Mouse (Mus musculus) neural tube, embryonic 13.5 days (tissue): ENCODE measurements around the gene Otos. TPM values are rescaled to one million over a fixed set of nuclear protein-coding genes. Genes with fewer than 3 reads are reported as not detected.

ENCODE experiments used
- ATAC-seq: fragments of 200-750 bp; cut with Nextera tagmentation; 2 replicates; pipeline ENCODE4 v1.8.0; 2017; ENCODE audit warnings: low read depth, mild to moderate bottlenecking, moderate TSS enrichment, moderate library complexity
- H3K27ac ChIP-seq: fragments of 300-500 bp; sonication (generic); replicated peaks from 2 replicates; pipeline ENCODE4 v1.5.1; 2015; ENCODE audit warnings: moderate library complexity, mild to moderate bottlenecking, inconsistent platforms
- H3K27me3 ChIP-seq: fragments of 300-500 bp; sonication (generic); 2 replicates; pipeline ENCODE4 v1.6.1; 2015; ENCODE audit warnings: mild to moderate bottlenecking, inconsistent platforms
- H3K36me3 ChIP-seq: fragments of 300-500 bp; sonication (generic); 2 replicates; pipeline ENCODE4 v1.6.1; 2015; ENCODE audit warnings: mild to moderate bottlenecking, inconsistent platforms
- H3K4me1 ChIP-seq: fragments of 300-500 bp; sonication (generic); replicated peaks from 2 replicates; pipeline ENCODE4 v1.6.1; 2015; ENCODE audit warnings: inconsistent platforms
- H3K4me2 ChIP-seq: fragments of 300-500 bp; sonication (generic); 2 replicates; pipeline ENCODE4 v1.6.1; 2015; ENCODE audit warnings: inconsistent platforms, mild to moderate bottlenecking, moderate library complexity
- H3K4me3 ChIP-seq: fragments of 300-500 bp; sonication (generic); 2 replicates; pipeline ENCODE4 v1.5.1; 2015; ENCODE audit warnings: mild to moderate bottlenecking, inconsistent platforms
- H3K9ac ChIP-seq: fragments of 300-500 bp; sonication (generic); 2 replicates; pipeline ENCODE4 v1.6.1; 2015; ENCODE audit warnings: moderate library complexity, mild to moderate bottlenecking, inconsistent platforms
- H3K9me3 ChIP-seq: fragments of 300-500 bp; sonication (generic); 2 replicates; pipeline ENCODE4 v1.6.1; 2016; ENCODE audit warnings: inconsistent platforms
- WGBS: fragments of 180-500 bp; shearing (Covaris S2); methylation state at CpG from one replicate; pipeline ENCODE4 v1.1.7; 2015; 5-methylcytosine and 5-hydroxymethylcytosine counted together
- polyA plus RNA-seq: library from polyadenylated mRNA; unstranded; fragments of >200 nt; fragmentation: Nextera tagmentation; extraction: Ambion mirVana; gene quantifications from 2 replicates; pipeline ENCODE4 v1.2.1, GENCODE M21; 2015

Otos gene
- polyA plus RNA-seq, 1 experiment from 2014 or later: not detected

DNA sequence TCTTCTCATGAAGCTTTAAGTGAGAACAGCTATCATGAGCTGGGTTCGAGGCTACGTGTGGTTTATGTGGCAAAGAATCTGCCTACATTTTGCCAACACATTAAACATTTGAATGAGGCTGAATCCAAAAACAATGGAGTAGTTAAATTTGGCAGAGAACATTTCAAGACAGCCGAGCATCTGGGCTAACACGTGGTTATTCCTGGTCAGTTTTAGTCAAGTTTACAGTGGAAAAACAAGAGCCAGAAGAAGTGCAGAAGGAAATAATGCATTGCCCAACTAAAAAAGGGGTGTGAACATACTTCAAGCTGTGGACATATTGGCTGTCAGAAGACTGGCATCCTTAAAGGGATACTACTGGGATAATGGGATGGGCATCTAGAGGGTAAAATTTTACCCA, 22.7 kb upstream of the Otos start:
- peaks cover 9% of the 10 kb centered on the region for H3K27me3 ChIP-seq
- no peak overlapping the region for H3K4me2 ChIP-seq
- H3K27ac ChIP-seq: no peak overlapping the region
- H3K4me3 ChIP-seq: no peak overlapping the region
- H3K9me3 ChIP-seq: no peaks in the 10 kb centered on the region
- H3K36me3 ChIP-seq: no peaks in the 10 kb centered on the region
- no peaks in the 10 kb centered on the region; the same call in 1 of the 2 replicates for H3K4me1 ChIP-seq
- no peak overlapping the region for H3K9ac ChIP-seq
- ATAC-seq: no peak
- WGBS: 87% methylated on average over 4 of the region's 4 CpGs

- Histone ChIP-seq H3K4me3 (no peak overlapping the region), H3K4me2 (no peak overlapping the region), H3K27me3 (peaks cover 6% of the 10 kb centered on the region; the same call in 1 of the 2 replicates), H3K4me1 (no peaks in the 10 kb centered on the region), H3K27ac (no peak overlapping the region), H3K9ac (no peak overlapping the region), H3K36me3 (no peaks in the 10 kb centered on the region), H3K9me3 (no peaks in the 10 kb centered on the region)
- no peak for ATAC-seq
- 98% methylated on average over 3 of the region's 3 CpGs for WGBS
Measured at GRCm38 (mm10) chr1:92669430-92669829, 20.8 kb upstream of the Otos start.

GRCm38 (mm10) chr1:92667106-92667505, 18.5 kb upstream of the Otos start:
- no peaks in the 10 kb centered on the region for H3K4me1 ChIP-seq
- whole genome bisulfite sequencing: 77% methylated on average over 6 of the region's 6 CpGs
- H3K4me2 ChIP-seq: no peak overlapping the region
- no peak overlapping the region for H3K9ac ChIP-seq
- H3K9me3 ChIP-seq: no peaks in the 10 kb centered on the region
- no peak for ATAC-seq
- H3K27me3 ChIP-seq: no peaks in the 10 kb centered on the region; the same call in 1 of the 2 replicates
- no peak overlapping the region for H3K4me3 ChIP-seq
- H3K36me3 ChIP-seq: no peaks in the 10 kb centered on the region
- no peak overlapping the region for H3K27ac ChIP-seq

DNA sequence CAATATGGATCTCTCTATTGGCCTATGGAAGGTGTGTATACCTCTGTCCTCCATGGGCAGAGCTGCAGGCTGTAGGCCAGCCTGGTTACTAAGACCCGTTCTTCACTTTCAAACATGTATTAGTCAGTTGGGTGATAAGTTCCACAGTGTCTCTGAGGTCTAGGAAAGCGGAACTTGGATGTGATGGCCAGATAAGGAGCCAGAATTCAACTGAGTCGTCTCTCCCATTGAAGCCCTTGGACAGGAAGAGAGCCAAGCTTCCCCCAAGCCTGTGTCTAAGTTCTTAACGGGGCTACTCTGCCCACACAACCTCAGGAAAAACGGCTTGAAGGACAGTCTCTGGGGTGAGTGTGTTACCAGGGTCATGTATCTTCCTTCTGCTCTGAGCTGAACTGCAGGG, 10.8 kb upstream of the Otos start:
- H3K4me3 ChIP-seq: no peak overlapping the region
- peaks cover 4% of the 10 kb centered on the region; the same call in 1 of the 2 replicates for H3K27me3 ChIP-seq
- H3K27ac ChIP-seq: no peak overlapping the region
- H3K9ac ChIP-seq: no peak overlapping the region
- H3K36me3 ChIP-seq: no peaks in the 10 kb centered on the region
- ATAC-seq: no peak
- peaks cover 9% of the 10 kb centered on the region; the same call in 1 of the 2 replicates for H3K4me1 ChIP-seq
- WGBS: 71% methylated on average over 5 of the region's 5 CpGs
- no peak overlapping the region for H3K4me2 ChIP-seq
- no peaks in the 10 kb centered on the region for H3K9me3 ChIP-seq

DNA sequence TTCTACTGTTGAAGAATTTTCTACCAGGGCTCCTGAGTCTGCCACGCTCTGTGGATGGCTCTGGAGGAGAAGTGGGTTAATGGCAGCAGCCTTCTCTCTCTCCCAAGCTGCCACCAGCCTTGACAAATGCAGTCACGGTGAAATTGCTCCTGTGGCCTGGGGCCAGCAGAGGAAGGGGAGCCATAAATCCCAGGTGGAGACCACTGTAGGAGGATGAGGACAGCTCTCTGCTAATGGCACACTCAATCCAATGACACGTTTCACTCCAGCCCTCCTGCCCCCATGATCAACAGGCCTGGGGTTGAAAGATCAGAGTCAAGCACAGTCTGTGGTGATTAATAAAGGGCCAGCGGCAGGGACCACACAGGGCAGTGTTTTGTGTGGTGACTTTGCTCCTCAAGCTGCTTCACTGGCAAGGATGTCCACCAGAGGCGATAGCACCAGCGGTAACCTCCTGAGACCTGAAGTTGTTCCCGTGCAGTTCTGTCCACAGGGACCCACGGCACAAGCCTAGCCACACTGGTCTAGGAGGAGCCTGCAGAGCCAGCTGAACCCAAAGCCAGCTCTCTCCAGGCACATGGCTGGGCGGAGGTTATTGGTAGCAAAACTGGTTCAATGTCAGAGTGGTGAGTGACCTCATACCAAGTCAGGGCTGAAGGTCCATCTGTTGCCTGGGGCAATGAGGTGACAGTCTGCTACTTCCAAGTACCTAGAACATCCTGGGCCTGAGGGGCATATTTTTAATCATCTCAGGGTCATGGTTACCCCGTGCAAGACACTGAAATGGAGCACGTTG, 8.6 kb upstream of the Otos start:
- no peak overlapping the region for H3K9ac ChIP-seq
- no peaks in the 10 kb centered on the region for H3K9me3 ChIP-seq
- H3K4me3 ChIP-seq: no peak overlapping the region
- H3K4me2 ChIP-seq: no peak overlapping the region
- H3K36me3 ChIP-seq: no peaks in the 10 kb centered on the region
- H3K27ac ChIP-seq: no peak overlapping the region
- peaks cover 9% of the 10 kb centered on the region; the same call in 1 of the 2 replicates for H3K4me1 ChIP-seq
- 53% methylated on average over 11 of the region's 11 CpGs for WGBS
- ATAC-seq: peak; percentile 78
- H3K27me3 ChIP-seq: peaks cover 4% of the 10 kb centered on the region; the same call in 1 of the 2 replicates

GRCm38 (mm10) chr1:92654676-92655075, 6.0 kb upstream of the Otos start:
- Histone ChIP-seq H3K27ac (no peak overlapping the region), H3K27me3 (peaks cover 4% of the 10 kb centered on the region; the same call in 1 of the 2 replicates), H3K4me3 (no peak overlapping the region), H3K36me3 (no peaks in the 10 kb centered on the region), H3K4me1 (peaks cover 21% of the 10 kb centered on the region), H3K9me3 (no peaks in the 10 kb centered on the region), H3K4me2 (no peak overlapping the region), H3K9ac (no peak overlapping the region)
- no peak for ATAC-seq
- 71% methylated on average over 2 of the region's 2 CpGs for WGBS

DNA sequence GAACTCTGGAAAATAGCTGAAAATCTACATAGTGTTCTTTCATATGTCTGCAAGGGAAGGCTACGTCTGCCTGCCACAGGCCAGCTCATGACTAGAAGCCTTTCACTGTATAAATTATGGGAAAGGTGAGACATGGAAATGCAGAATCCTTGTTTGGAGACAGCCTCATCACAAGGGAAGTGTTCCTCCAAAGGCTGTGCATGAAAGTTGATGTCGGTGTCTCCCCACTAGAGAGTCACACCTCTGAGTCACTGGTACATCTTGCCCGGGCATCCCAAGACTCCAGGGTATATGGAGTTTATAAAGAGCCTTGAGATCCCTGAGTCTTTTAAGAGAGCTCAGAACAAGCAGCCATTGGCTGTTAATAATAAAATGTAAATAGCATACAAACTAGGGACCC, 4.5 kb upstream of the Otos start:
- no peak overlapping the region for H3K27ac ChIP-seq
- H3K4me3 ChIP-seq: no peak overlapping the region
- H3K4me2 ChIP-seq: no peak overlapping the region
- H3K9ac ChIP-seq: no peak overlapping the region
- WGBS: 90% methylated on average over 3 of the region's 3 CpGs
- no peaks in the 10 kb centered on the region for H3K9me3 ChIP-seq
- H3K36me3 ChIP-seq: no peaks in the 10 kb centered on the region
- H3K27me3 ChIP-seq: peaks cover 7% of the 10 kb centered on the region; the same call in 1 of the 2 replicates
- H3K4me1 ChIP-seq: peaks cover 21% of the 10 kb centered on the region
- no peak for ATAC-seq

DNA sequence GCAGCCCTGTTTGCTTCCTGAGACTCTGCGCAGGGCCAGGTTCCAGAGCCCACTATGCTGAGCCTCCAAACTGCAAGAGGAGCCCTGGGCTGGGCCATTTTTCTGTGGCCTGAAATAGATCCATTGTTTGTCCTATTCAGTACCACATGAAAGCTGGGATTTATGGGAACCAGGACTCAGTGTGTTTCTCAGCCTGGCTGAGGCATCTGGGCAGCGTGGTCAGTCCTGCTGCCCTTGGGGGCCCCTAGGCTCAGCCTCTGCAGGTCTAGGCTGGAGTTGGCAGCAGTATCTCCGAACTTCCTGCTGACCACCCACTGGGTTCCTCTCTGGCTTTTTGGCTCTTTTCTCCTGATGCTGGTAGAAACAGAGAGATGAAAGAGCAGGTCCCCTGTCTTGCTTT, 2.8 kb upstream of the Otos start:
- no peak for ATAC-seq
- no peak overlapping the region for H3K4me3 ChIP-seq

DNA sequence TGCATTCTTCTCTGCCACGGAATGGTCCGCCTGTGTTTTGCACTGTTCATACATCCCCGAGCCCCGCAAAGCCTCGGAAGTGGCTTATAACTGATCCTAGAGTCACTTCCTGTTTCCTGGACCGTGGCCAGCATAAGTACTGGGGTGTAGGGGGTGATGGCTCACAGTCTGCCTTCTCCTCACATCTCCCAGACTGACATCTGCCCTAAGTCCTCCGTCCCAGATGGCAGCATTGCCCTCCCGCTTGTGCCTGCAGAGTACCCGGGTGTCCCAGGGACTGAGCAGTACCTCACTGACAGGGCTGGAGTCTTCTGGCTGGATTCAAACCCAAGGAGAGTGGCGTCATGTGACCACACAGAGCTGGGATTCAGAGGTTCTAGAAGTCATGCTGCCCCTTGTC, 444 bp downstream of the Otos start:
- peak; percentile 29; the same call in 1 of the 2 replicates for ATAC-seq
- Histone ChIP-seq H3K4me2 (no peak overlapping the region), H3K4me1 (peaks cover 19% of the 10 kb centered on the region), H3K36me3 (no peaks in the 10 kb centered on the region), H3K9me3 (no peaks in the 10 kb centered on the region), H3K27ac (no peak overlapping the region), H3K4me3 (no peak overlapping the region), H3K9ac (no peak overlapping the region), H3K27me3 (peaks cover 4% of the 10 kb centered on the region)
- WGBS: 50% methylated on average over 10 of the region's 10 CpGs

More for the DNA sequence above, 2.8 kb upstream of the Otos start:
- Histone ChIP-seq H3K27ac (no peak overlapping the region), H3K9me3 (no peaks in the 10 kb centered on the region), H3K36me3 (no peaks in the 10 kb centered on the region), H3K4me2 (no peak overlapping the region), H3K27me3 (peaks cover 7% of the 10 kb centered on the region; the same call in 1 of the 2 replicates), H3K9ac (no peak overlapping the region), H3K4me1 (peaks cover 19% of the 10 kb centered on the region)
- WGBS: 35% methylated on average over 3 of the region's 3 CpGs

DNA sequence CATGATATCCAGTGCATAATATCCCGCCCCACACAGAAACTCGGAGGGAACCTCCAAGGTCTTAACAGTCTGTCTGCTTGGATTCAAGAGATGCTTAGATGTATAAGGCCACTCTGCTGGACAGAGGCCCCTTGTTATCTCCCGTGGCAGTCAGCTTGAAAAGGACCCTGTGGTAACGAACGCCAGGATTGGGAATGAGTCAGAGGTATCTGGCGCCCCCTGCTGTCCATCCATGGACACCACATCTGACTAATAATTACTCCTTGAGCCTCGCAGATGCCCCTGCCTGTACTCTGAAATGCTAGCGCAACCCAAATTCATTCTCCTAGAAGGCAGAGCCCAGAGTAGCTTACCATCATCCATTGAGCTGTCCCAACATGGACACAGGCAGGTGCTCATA, 889 bp downstream of the Otos start:
- Histone ChIP-seq H3K4me1 (peaks cover 19% of the 10 kb centered on the region), H3K9ac (no peak overlapping the region), H3K4me2 (no peak overlapping the region), H3K27me3 (peaks cover 4% of the 10 kb centered on the region), H3K4me3 (no peak overlapping the region), H3K36me3 (no peaks in the 10 kb centered on the region), H3K27ac (no peak overlapping the region), H3K9me3 (no peaks in the 10 kb centered on the region)
- WGBS: 9% methylated on average over 8 of the region's 8 CpGs
- peak; percentile 34; the same call in 1 of the 2 replicates for ATAC-seq

DNA sequence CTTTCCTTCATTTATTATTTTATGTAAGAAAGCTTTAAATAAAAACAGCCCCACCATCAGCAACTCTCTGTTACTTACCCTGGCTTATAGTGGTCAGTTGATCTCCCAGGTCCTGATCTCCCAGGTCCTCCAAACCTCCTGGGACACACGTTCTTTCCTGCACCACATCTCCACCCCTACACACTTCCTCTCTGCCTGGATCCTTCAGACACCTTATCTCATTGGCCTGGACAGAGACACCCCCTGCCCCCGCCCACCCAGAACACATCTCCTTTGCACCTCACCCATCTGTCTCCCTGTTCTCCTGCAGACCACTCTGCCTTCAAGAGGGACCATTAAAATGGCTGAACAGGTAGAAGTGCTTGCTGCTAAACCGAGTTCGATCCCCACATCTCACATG, 1.6 kb downstream of the Otos start:
- no peak for ATAC-seq
- Histone ChIP-seq H3K36me3 (no peaks in the 10 kb centered on the region), H3K9ac (no peak overlapping the region), H3K27me3 (peaks cover 4% of the 10 kb centered on the region), H3K27ac (no peak overlapping the region), H3K4me2 (no peak overlapping the region), H3K4me1 (peaks cover 25% of the 10 kb centered on the region), H3K9me3 (no peaks in the 10 kb centered on the region), H3K4me3 (no peak overlapping the region)
- WGBS: 81% methylated on average over 4 of the region's 4 CpGs

GRCm38 (mm10) chr1:92646601-92647000, 2.0 kb downstream of the Otos start:
- Histone ChIP-seq H3K27me3 (peaks cover 4% of the 10 kb centered on the region), H3K27ac (no peak overlapping the region), H3K9me3 (no peaks in the 10 kb centered on the region), H3K9ac (no peak overlapping the region), H3K4me2 (no peak overlapping the region), H3K36me3 (no peaks in the 10 kb centered on the region), H3K4me3 (no peak overlapping the region), H3K4me1 (peaks cover 22% of the 10 kb centered on the region)
- WGBS: 59% methylated on average over 7 of the region's 7 CpGs
- ATAC-seq: no peak

GRCm38 (mm10) chr1:92646111-92646510, 2.5 kb downstream of the Otos start:
- H3K4me3 ChIP-seq: no peak overlapping the region
- no peak overlapping the region for H3K9ac ChIP-seq
- H3K4me2 ChIP-seq: no peak overlapping the region
- H3K9me3 ChIP-seq: no peaks in the 10 kb centered on the region
- H3K4me1 ChIP-seq: peaks cover 18% of the 10 kb centered on the region
- peaks cover 4% of the 10 kb centered on the region for H3K27me3 ChIP-seq
- WGBS: 63% methylated on average over 2 of the region's 2 CpGs
- ATAC-seq: no peak
- no peaks in the 10 kb centered on the region for H3K36me3 ChIP-seq
- H3K27ac ChIP-seq: no peak overlapping the region
